Mouse (Mus musculus) CH12.LX (cell line): ENCODE data around the gene Ostn. TPM values are rescaled to one million over a fixed set of nuclear protein-coding genes. Genes with fewer than 3 reads are reported as not detected.

Experiments
- DNase-seq: peaks from one replicate; pipeline ENCODE4 v3.0.0-alpha.2; 2013; ENCODE audit errors: extremely low read depth
- H3K27ac ChIP-seq: 2 replicates; pipeline ENCODE4 v1.5.1; 2012; ENCODE audit warnings: low read depth, mild to moderate bottlenecking, control low read depth, moderate library complexity; ENCODE audit not compliant: insufficient read depth
- H3K27me3 ChIP-seq: replicated peaks from 2 replicates; pipeline ENCODE3; 2012; ENCODE audit warnings: inconsistent platforms
- H3K36me3 ChIP-seq, 2 experiments: replicated peaks in 1 of 2; 2 replicates each; pipeline versions ENCODE3 to v1.6.1; 2012; ENCODE audit warnings: inconsistent platforms in 1 of 2, low read length in 1 of 2, mild to moderate bottlenecking in 1 of 2, mixed read lengths in 1 of 2, moderate library complexity in 1 of 2; ENCODE audit not compliant: control insufficient read depth in 1 of 2, insufficient read depth in 1 of 2
- H3K4me1 ChIP-seq, 2 experiments: 2 replicates each; pipeline ENCODE4 v1.6.1; 2012; ENCODE audit warnings: inconsistent platforms in 1 of 2, moderate library complexity in 1 of 2; ENCODE audit not compliant: insufficient read depth in 2 of 2, control insufficient read depth in 1 of 2
- H3K4me2 ChIP-seq: 2 replicates; pipeline ENCODE4 v1.6.1; 2012; ENCODE audit warnings: low read depth, mild to moderate bottlenecking, control low read depth; ENCODE audit not compliant: poor library complexity, insufficient read depth, severe bottlenecking
- H3K4me3 ChIP-seq, 3 experiments: fragments of 150-350 bp in 1 of 3; sonication (generic) in 1 of 3; replicated peaks in 1 of 3; 2 replicates each; pipeline versions ENCODE3 to v1.5.1; 2011 to 2012; ENCODE audit warnings: low read depth in 2 of 3, low read length in 2 of 3, mild to moderate bottlenecking in 2 of 3, moderate library complexity in 2 of 3, control low read depth in 1 of 3, improper control_type of control experiment in 1 of 3, inconsistent platforms in 1 of 3, mixed read lengths in 1 of 3; ENCODE audit not compliant: poor library complexity in 1 of 3
- H3K79me2 ChIP-seq: replicated peaks from 2 replicates; pipeline ENCODE4 v1.6.1; 2012; ENCODE audit warnings: mild to moderate bottlenecking, moderate library complexity; ENCODE audit not compliant: control insufficient read depth, poor library complexity, insufficient read depth, severe bottlenecking; ENCODE audit errors: extremely low read depth
- H3K9ac ChIP-seq: 2 replicates; pipeline ENCODE4 v1.6.1; 2012; ENCODE audit warnings: low read depth, mild to moderate bottlenecking, control low read depth, moderate library complexity; ENCODE audit not compliant: insufficient read depth
- H3K9me3 ChIP-seq: replicated peaks from 2 replicates; pipeline ENCODE3; 2012; ENCODE audit warnings: low read length, inconsistent platforms, mixed read lengths
- BHLHE40 ChIP-seq: IDR thresholded peaks from 2 replicates; pipeline ENCODE4 v1.6.1; 2011; ENCODE audit warnings: mild to moderate bottlenecking, low read depth, low read length, improper control_type of control experiment
- CHD1 ChIP-seq: IDR thresholded peaks from 2 replicates; pipeline ENCODE4 v1.6.1; 2012; ENCODE audit warnings: low read depth, low read length, improper control_type of control experiment, inconsistent platforms
- CHD2 ChIP-seq: IDR thresholded peaks from 2 replicates; pipeline ENCODE4 v1.6.1; 2011; ENCODE audit warnings: low read length, improper control_type of control experiment
- CTCF ChIP-seq, 2 experiments: IDR thresholded peaks in 1 of 2; conservative IDR thresholded peaks in 1 of 2; 2 replicates each; pipeline ENCODE4 v1.5.1; 2011 to 2012; ENCODE audit warnings: low read depth in 2 of 2, low read length in 2 of 2, improper control_type of control experiment in 1 of 2, inconsistent platforms in 1 of 2, mild to moderate bottlenecking in 1 of 2, moderate library complexity in 1 of 2
- E2F4 ChIP-seq: IDR thresholded peaks from 2 replicates; pipeline ENCODE4 v1.6.1; 2011; ENCODE audit warnings: low read depth, low read length, improper control_type of control experiment; ENCODE audit not compliant: insufficient replicate concordance
- ELF1 ChIP-seq: IDR thresholded peaks from 2 replicates; pipeline ENCODE4 v1.6.1; 2014; ENCODE audit warnings: low read depth, mild to moderate bottlenecking, inconsistent platforms, low read length, improper control_type of control experiment
- EP300 ChIP-seq: IDR thresholded peaks from 2 replicates; pipeline ENCODE4 v1.6.1; 2011; ENCODE audit warnings: low read length, improper control_type of control experiment
- ETS1 ChIP-seq: conservative IDR thresholded peaks from 2 replicates; pipeline ENCODE4 v1.6.1; 2012; ENCODE audit warnings: low read depth, mild to moderate bottlenecking, inconsistent platforms, low read length, improper control_type of control experiment, moderate library complexity
- GABPA ChIP-seq: IDR thresholded peaks from 2 replicates; pipeline ENCODE4 v1.6.1; 2012; ENCODE audit warnings: low read depth, low read length, improper control_type of control experiment, inconsistent platforms; ENCODE audit not compliant: insufficient replicate concordance
- HCFC1 ChIP-seq: IDR thresholded peaks from 2 replicates; pipeline ENCODE4 v1.6.1; 2012; ENCODE audit warnings: low read depth, mild to moderate bottlenecking, inconsistent platforms, low read length, improper control_type of control experiment
- IRF4 ChIP-seq: IDR thresholded peaks from 2 replicates; pipeline ENCODE4 v1.6.1; 2014; ENCODE audit warnings: low read depth, mild to moderate bottlenecking, inconsistent platforms, low read length, improper control_type of control experiment
- JUN ChIP-seq: IDR thresholded peaks from 2 replicates; pipeline ENCODE4 v1.6.1; 2011; ENCODE audit warnings: low read depth, mild to moderate bottlenecking, low read length, improper control_type of control experiment, moderate library complexity; ENCODE audit not compliant: insufficient read depth
- JUND ChIP-seq: conservative IDR thresholded peaks from 2 replicates; pipeline ENCODE4 v1.6.1; 2011; ENCODE audit warnings: low read depth, low read length, improper control_type of control experiment
- MAFK ChIP-seq: IDR thresholded peaks from 2 replicates; pipeline ENCODE4 v1.6.1; 2011; ENCODE audit warnings: low read length, improper control_type of control experiment; ENCODE audit not compliant: insufficient replicate concordance
- MAX ChIP-seq: IDR thresholded peaks from 2 replicates; pipeline ENCODE4 v1.6.1; 2011; ENCODE audit warnings: low read length, improper control_type of control experiment
- MEF2A ChIP-seq: IDR thresholded peaks from 2 replicates; pipeline ENCODE4 v1.6.1; 2014; ENCODE audit warnings: low read depth, mild to moderate bottlenecking, inconsistent platforms, low read length, improper control_type of control experiment, borderline replicate concordance
- MYC ChIP-seq: IDR thresholded peaks from 2 replicates; pipeline ENCODE4 v1.6.1; 2011; ENCODE audit warnings: low read depth, mild to moderate bottlenecking, improper control_type of control experiment, low read length
- PAX5 ChIP-seq: IDR thresholded peaks from 2 replicates; pipeline ENCODE4 v1.6.1; 2012; ENCODE audit warnings: low read length, inconsistent platforms, mixed read lengths
- POLR2AphosphoS2 ChIP-seq: IDR thresholded peaks from 2 replicates; pipeline ENCODE4 v1.6.1; 2011; ENCODE audit warnings: low read depth, low read length, improper control_type of control experiment
- RAD21 ChIP-seq: IDR thresholded peaks from 2 replicates; pipeline ENCODE4 v1.6.1; 2011; ENCODE audit warnings: low read depth, mild to moderate bottlenecking, low read length, improper control_type of control experiment, moderate library complexity
- RCOR1 ChIP-seq: conservative IDR thresholded peaks from 2 replicates; pipeline ENCODE4 v1.6.1; 2012; ENCODE audit warnings: low read depth, mild to moderate bottlenecking, inconsistent platforms, low read length, improper control_type of control experiment
- SIN3A ChIP-seq: IDR thresholded peaks from 2 replicates; pipeline ENCODE4 v1.6.1; 2012; ENCODE audit warnings: low read length, improper control_type of control experiment, inconsistent platforms
- SMC3 ChIP-seq: IDR thresholded peaks from 2 replicates; pipeline ENCODE4 v1.6.1; 2011; ENCODE audit warnings: low read depth, low read length, improper control_type of control experiment
- TBP ChIP-seq: conservative IDR thresholded peaks from 2 replicates; pipeline ENCODE4 v1.6.1; 2011; ENCODE audit warnings: low read depth, low read length, improper control_type of control experiment
- TCF12 ChIP-seq: IDR thresholded peaks from 2 replicates; pipeline ENCODE4 v1.6.1; 2014; ENCODE audit warnings: low read depth, mild to moderate bottlenecking, inconsistent platforms, low read length, improper control_type of control experiment
- USF1 ChIP-seq: IDR thresholded peaks from 2 replicates; pipeline ENCODE4 v1.6.1; 2014; ENCODE audit warnings: low read depth, mild to moderate bottlenecking, inconsistent platforms, low read length, improper control_type of control experiment
- USF2 ChIP-seq: conservative IDR thresholded peaks from 2 replicates; pipeline ENCODE4 v1.6.1; 2011; ENCODE audit warnings: low read depth, low read length, improper control_type of control experiment
- ZC3H11A ChIP-seq: IDR thresholded peaks from 2 replicates; pipeline ENCODE4 v1.6.1; 2012; ENCODE audit warnings: low read depth, mild to moderate bottlenecking, inconsistent platforms, low read length, improper control_type of control experiment
- ZKSCAN1 ChIP-seq: IDR thresholded peaks from 2 replicates; pipeline ENCODE4 v1.6.1; 2012; ENCODE audit warnings: low read depth, inconsistent platforms, low read length, improper control_type of control experiment, borderline replicate concordance
- ZNF384 ChIP-seq: IDR thresholded peaks from 2 replicates; pipeline ENCODE4 v1.6.1; 2012; ENCODE audit warnings: low read depth, low read length, improper control_type of control experiment, inconsistent platforms
- dilution Hi-C: fragments of 300-500 bp; cut with MboI; formaldehyde crosslinking; loops from 2 replicates; pipeline ENCODE4 v1.14.3; 2020; ENCODE audit warnings: low sequenced_read_pairs; ENCODE audit not compliant: extremely low pct_unique_long_range_greater_than_20kb, extremely low pct_ligation_motif_present
- in situ Hi-C: fragments of 300-500 bp; cut with MboI; formaldehyde crosslinking; loops from 3 replicates; pipeline ENCODE4 v1.14.3; 2019; ENCODE audit warnings: low sequenced_read_pairs, low pct_ligation_motif_present, low pct_unique_long_range_greater_than_20kb, mixed read lengths
- polyA plus RNA-seq: library from polyadenylated mRNA; unstranded; fragments of >175 nt; gene quantifications from 2 replicates; pipeline ENCODE4 v1.2.1, GENCODE M21; 2012; ENCODE audit warnings: low read depth; ENCODE audit not compliant: insufficient read length
- total RNA-seq, 2 experiments: library from RNA; depleted of rRNA; stranded (reverse); fragments of 300-350 nt in 1 of 2; fragments of >200 nt in 1 of 2; gene quantifications; 2 replicates each; pipeline ENCODE4 v1.2.3; 2012 to 2014

Ostn gene
- total and polyA plus RNA-seq, 3 experiments: 0.67 to 1.7 (median 1.0) TPM

DNA sequence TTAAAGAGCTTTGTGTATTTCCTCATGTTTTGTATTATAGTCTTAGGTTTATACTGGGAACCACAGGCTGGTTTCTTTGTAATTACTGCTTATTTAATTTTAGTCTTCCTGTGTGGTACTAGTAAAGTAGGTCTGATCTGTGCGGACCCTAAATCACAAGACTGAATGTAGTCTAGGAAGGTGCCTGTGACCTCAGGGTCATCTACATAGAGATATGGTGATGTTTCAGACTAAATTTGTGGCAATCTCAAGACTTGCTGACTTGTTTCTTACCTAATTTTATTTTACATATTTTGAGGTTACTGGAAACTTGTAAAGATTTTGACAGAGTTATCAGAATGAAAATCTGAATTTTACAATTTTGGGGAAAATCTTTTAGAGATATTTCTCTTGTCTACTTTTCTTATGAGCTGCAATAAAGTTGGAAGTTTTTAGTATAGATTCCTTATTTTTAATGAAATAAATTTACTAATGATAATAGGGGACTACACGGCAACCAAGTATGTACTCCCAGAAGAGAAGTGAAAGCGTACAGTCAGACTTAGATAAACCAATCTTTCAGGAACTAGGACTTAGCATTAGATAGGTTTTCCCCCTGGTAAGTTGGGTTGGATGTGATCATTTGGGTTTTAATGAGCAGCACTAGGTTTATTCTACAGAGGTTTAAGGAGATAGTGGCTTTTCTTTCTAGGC, 91.9 kb downstream of the Ostn start:
- Histone ChIP-seq H3K4me2 (peak overlapping the region; percentile 98), H3K27ac (peak overlapping the region; percentile 93), H3K9me3 (peaks cover 17% of the 10 kb centered on the region), H3K4me1 (peaks cover 23 to 85% of the 10 kb centered on the region in 2 experiments), H3K9ac (peak overlapping the region; percentile 53), H3K79me2 (peaks cover 70% of the 10 kb centered on the region), H3K36me3 (peaks cover 8 to 30% of the 10 kb centered on the region in 2 experiments), H3K27me3 (no peaks in the 10 kb centered on the region), H3K4me3 (no peak overlapping the region)
- DNase-seq: peak; percentile 89
- no peak; the same call in 1 of the 2 replicates for TF ChIP-seq MYC
- TF ChIP-seq PAX5: no peak
- TF ChIP-seq TCF12: peak; percentile 58
- peak; percentile 99 for TF ChIP-seq IRF4
- no peak for TF ChIP-seq SMC3
- peak; percentile 53; the same call in 1 of the 2 replicates for TF ChIP-seq ZNF384
- TF ChIP-seq SIN3A: no peak
- TF ChIP-seq MAFK: peak; percentile 7; the same call in 1 of the 2 replicates
- no peak for TF ChIP-seq ZC3H11A
- TF ChIP-seq CTCF (conservative IDR thresholded peaks at IDR 0.05 in 1 of 2, IDR thresholded peaks at IDR 0.05 in 1 of 2; ENCODE audit: low read depth in 2 of 2, low read length in 2 of 2): no peak
- peak; percentile 72 for TF ChIP-seq MEF2A
- peak; percentile 59; the same call in 1 of the 2 replicates for TF ChIP-seq TBP
- peak; percentile 97 for TF ChIP-seq EP300
- TF ChIP-seq CHD1: no peak
- 0 out of 2 replicates have a peak, but pooled peaks have one; percentile 40 for TF ChIP-seq JUND
- peak; percentile 82 for TF ChIP-seq JUN
- peak; percentile 90 for TF ChIP-seq RCOR1
- TF ChIP-seq CHD2: peak; percentile 59; the same call in 1 of the 2 replicates
- peak; percentile 63 for TF ChIP-seq ETS1
- TF ChIP-seq MAX: no peak
- TF ChIP-seq BHLHE40: peak; percentile 81
- dilution Hi-C loops (no loop called here), in situ Hi-C loops (no loop called here)

DNA sequence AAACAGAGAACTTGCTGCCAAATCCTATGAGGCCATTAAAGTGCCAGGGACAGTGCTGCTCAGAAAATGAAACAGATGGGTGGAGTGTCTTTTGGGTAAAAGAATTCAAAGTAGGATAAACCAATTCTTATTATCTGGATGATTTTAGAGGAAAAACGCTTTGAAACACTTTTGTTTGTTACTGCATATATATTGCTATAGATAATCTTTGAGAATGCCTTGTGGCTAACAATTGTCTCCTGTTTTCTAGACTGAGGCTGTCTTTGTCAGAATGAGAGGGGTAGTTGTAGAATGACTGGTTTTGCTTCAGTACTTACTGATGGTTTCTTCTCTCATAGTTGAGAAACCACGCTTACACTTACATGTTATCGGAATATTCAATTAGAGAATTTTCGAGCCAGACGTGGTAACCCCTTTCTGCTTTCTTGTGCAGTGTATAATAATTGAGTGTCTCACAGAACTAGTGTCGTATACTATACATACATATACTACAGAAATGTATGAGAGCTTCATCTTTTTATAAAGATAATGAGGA, 92.5 kb downstream of the Ostn start:
- Histone ChIP-seq H3K9ac (peak overlapping the region; percentile 53), H3K79me2 (peaks cover 74% of the 10 kb centered on the region), H3K9me3 (peaks cover 17% of the 10 kb centered on the region), H3K27me3 (no peaks in the 10 kb centered on the region), H3K36me3 (peaks cover 8 to 34% of the 10 kb centered on the region in 2 experiments), H3K4me3 (peak overlapping the region in 1 of 3 experiments; percentile 15), H3K27ac (peak overlapping the region; percentile 93), H3K4me2 (peak overlapping the region; percentile 98), H3K4me1 (peaks cover 25 to 88% of the 10 kb centered on the region in 2 experiments)
- dilution Hi-C loops (no loop called here), in situ Hi-C loops (no loop called here)
- DNase-seq: peak; percentile 79
- TF ChIP-seq RAD21 (peak; percentile 5), CTCF (conservative IDR thresholded peaks at IDR 0.05 in 1 of 2, IDR thresholded peaks at IDR 0.05 in 1 of 2; ENCODE audit: low read depth in 2 of 2, low read length in 2 of 2) (no peak), GABPA (no peak), USF2 (no peak), PAX5 (no peak), TBP (no peak; the same call in 1 of the 2 replicates), ZKSCAN1 (no peak), SMC3 (no peak), E2F4 (no peak), JUND (peak; percentile 95), POLR2AphosphoS2 (peak; percentile 33; the same call in 1 of the 2 replicates), SIN3A (peak; percentile 82; the same call in 1 of the 2 replicates), MAX (peak; percentile 50; the same call in 1 of the 2 replicates), USF1 (no peak), ZC3H11A (no peak), HCFC1 (peak; percentile 21), ETS1 (peak; percentile 63), ELF1 (no peak), EP300 (peak; percentile 96)
